ENCODE assay signal across 9 mouse cellular contexts in the genomic region with DNA sequence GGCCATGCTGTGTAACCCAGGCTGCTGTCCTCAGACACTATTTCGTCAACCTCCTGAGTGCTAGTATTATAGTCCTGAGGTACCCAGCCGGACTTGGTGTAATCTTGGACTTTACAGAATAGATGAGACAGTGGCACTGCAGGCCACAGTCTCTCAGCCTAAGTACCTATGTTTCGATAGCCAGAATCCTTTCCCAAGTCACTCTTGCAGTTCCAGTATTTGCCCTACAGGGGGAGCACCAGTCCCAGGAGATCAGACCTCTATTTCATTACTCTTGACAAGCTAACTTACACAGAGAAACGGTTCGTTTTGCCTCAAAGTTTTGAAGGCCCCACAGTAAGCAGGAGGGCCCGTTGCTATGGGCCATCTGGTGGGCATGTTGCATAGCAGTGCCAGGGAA. TPM values are rescaled to one million over a fixed set of nuclear protein-coding genes. Genes with fewer than 3 reads are reported as not detected.
DNase-seq lines count a peak whose midpoint lies in the region; ATAC-seq and TF ChIP-seq lines count a peak whose summit lies in the region.
"Had no signal": no experiment of that assay in that cellular context is flagged by ENCODE, and none has a peak within 500 bp of the region (broad histone marks: within the 10 kb centered on the region; RNA-seq: fewer than 3 reads in every experiment).

No protein-coding gene starts in this region.

- WGBS in heart, embryonic 11.5 days (ENCODE audit: insufficient replicate concordance), result 27% methylated on average over 6 of the region's 6 CpGs

- TF ChIP-seq EP300 in CH12.LX (IDR thresholded peaks at IDR 0.05; ENCODE audit: low read length), result no peak

- no peak overlapping the region for H3K27ac ChIP-seq in heart, embryonic 11.5 days (ENCODE audit: low read depth, low read length)
- H3K27ac ChIP-seq in CH12.LX (ENCODE audit: insufficient read depth, low read depth), result no peak overlapping the region

- no peaks in the 10 kb centered on the region for H3K36me3 ChIP-seq in heart, embryonic 11.5 days (ENCODE audit: control insufficient read depth, insufficient read depth, low read length)
- H3K36me3 ChIP-seq in CH12.LX (replicated peaks in 1 of 2; ENCODE audit: control insufficient read depth in 1 of 2, insufficient read depth in 1 of 2, low read length in 1 of 2), result no peaks in the 10 kb centered on the region

- peaks cover 5% of the 10 kb centered on the region; the same call in 1 of the 2 replicates for H3K79me2 ChIP-seq in CH12.LX (replicated peaks; ENCODE audit: control insufficient read depth, extremely low read depth, insufficient read depth, poor library complexity, severe bottlenecking)

- intact Hi-C loops in left cerebral cortex, postnatal 10 days (cut with DNase I), result no loop called here

- H3K9ac ChIP-seq in heart, embryonic 11.5 days (ENCODE audit: low read depth, low read length), result no peak overlapping the region
- no peak overlapping the region for H3K9ac ChIP-seq in CH12.LX (ENCODE audit: insufficient read depth, low read depth)

- DNase-seq in heart, adult 18-20 months, result peak; percentile 14 to 48
- DNase-seq in CH12.LX (ENCODE audit: extremely low read depth), result peak; percentile 81
- DNase-seq in adrenal gland, postnatal 14 days, result peak; percentile 74
- peak; percentile 11 to 14 for DNase-seq in frontal cortex, postnatal 36 days (ENCODE audit: low spot score in 2 of 2)
- DNase-seq in left cerebral cortex, postnatal 10 days (ENCODE audit: extremely low spot score in 1 of 2, low spot score in 2 of 2), result peak; percentile 7 to 29
- peak; percentile 33 for DNase-seq in right cerebral cortex, postnatal 14 days
- DNase-seq in natural killer cell, adult 2 months (ENCODE audit: low spot score in 2 of 2), result no peak

- peak; percentile 86 to 95 for TF ChIP-seq CTCF in CH12.LX (conservative IDR thresholded peaks at IDR 0.05 in 1 of 2, IDR thresholded peaks at IDR 0.05 in 1 of 2; ENCODE audit: low read depth in 2 of 2, low read length in 2 of 2)

- H3K4me3 ChIP-seq in heart, embryonic 11.5 days (ENCODE audit: low read depth, low read length), result no peak overlapping the region
- no peak overlapping the region for H3K4me3 ChIP-seq in CH12.LX (replicated peaks in 1 of 3; ENCODE audit: low read depth in 2 of 3, low read length in 2 of 3, poor library complexity in 1 of 3)

- no peaks in the 10 kb centered on the region for H3K9me3 ChIP-seq in heart, embryonic 11.5 days (replicated peaks; ENCODE audit: control insufficient read depth, low read length)
- H3K9me3 ChIP-seq in CH12.LX (replicated peaks; ENCODE audit: low read length), result no peaks in the 10 kb centered on the region

- ATAC-seq in heart, embryonic 11.5 days (replicated peaks; ENCODE audit: insufficient number of reproducible peaks, low FRiP score, low TSS enrichment), result no peak

- H3K4me1 ChIP-seq in heart, embryonic 11.5 days (ENCODE audit: control insufficient read depth, insufficient read depth, low read length), result no peaks in the 10 kb centered on the region
- peaks cover 23 to 33% of the 10 kb centered on the region in 2 experiments for H3K4me1 ChIP-seq in CH12.LX (ENCODE audit: control insufficient read depth in 1 of 2, insufficient read depth in 2 of 2)

- TF ChIP-seq RAD21 in CH12.LX (IDR thresholded peaks at IDR 0.05; ENCODE audit: low read depth, low read length), result peak; percentile 92

- no peak for TF ChIP-seq POLR2A in CH12.LX (IDR thresholded peaks at IDR 0.05; ENCODE audit: low read depth, low read length)

- H3K27me3 ChIP-seq in heart, embryonic 11.5 days (ENCODE audit: control insufficient read depth, insufficient read depth, low read length), result no peaks in the 10 kb centered on the region
- peaks cover 2% of the 10 kb centered on the region for H3K27me3 ChIP-seq in CH12.LX (replicated peaks)

- in situ Hi-C loops in CH12.LX (cut with MboI; ENCODE audit: low pct_ligation_motif_present, low pct_unique_long_range_greater_than_20kb, low sequenced_read_pairs), result loop anchor here (10.0 kb wide), 1 partner anchor 66 kb away; no protein-coding TSS in a partner anchor

- dilution Hi-C loops in CH12.LX (cut with MboI; ENCODE audit: extremely low pct_ligation_motif_present, extremely low pct_unique_long_range_greater_than_20kb, low sequenced_read_pairs), result no loop called here

- H3K4me2 ChIP-seq in heart, embryonic 11.5 days, result no peak overlapping the region
- H3K4me2 ChIP-seq in CH12.LX (ENCODE audit: insufficient read depth, low read depth, poor library complexity, severe bottlenecking), result 0 out of 2 replicates have a peak overlapping the region, but pooled peaks have one; percentile 12

TF ChIP-seq in CH12.LX, 34 proteins besides CTCF, POLR2A, EP300 and RAD21:
- TF ChIP-seq JUND (conservative IDR thresholded peaks at IDR 0.05; ENCODE audit: low read depth, low read length), result no peak; the same call in 1 of the 2 replicates
- TF ChIP-seq ZNF384 (IDR thresholded peaks at IDR 0.05; ENCODE audit: low read depth, low read length), result 0 out of 2 replicates have a peak, but pooled peaks have one; percentile 4
- TF ChIP-seq ZC3H11A (IDR thresholded peaks at IDR 0.05; ENCODE audit: low read depth, low read length), result peak; percentile 89
- TF ChIP-seq SMC3 (IDR thresholded peaks at IDR 0.05; ENCODE audit: low read depth, low read length), result peak; percentile 98
- no peak for TF ChIP-seq GABPA (IDR thresholded peaks at IDR 0.05; ENCODE audit: insufficient replicate concordance, low read depth, low read length)
- TF ChIP-seq MAFK (IDR thresholded peaks at IDR 0.05; ENCODE audit: insufficient replicate concordance, low read length), result no peak
- TF ChIP-seq CHD2 (IDR thresholded peaks at IDR 0.05; ENCODE audit: low read length), result no peak
- TF ChIP-seq ZKSCAN1 (IDR thresholded peaks at IDR 0.05; ENCODE audit: borderline replicate concordance, low read depth, low read length), result no peak
- TF ChIP-seq TCF12 (IDR thresholded peaks at IDR 0.05; ENCODE audit: low read depth, low read length), result 0 out of 2 replicates have a peak, but pooled peaks have one; percentile 12
- TF ChIP-seq KAT2A (IDR thresholded peaks at IDR 0.05; ENCODE audit: insufficient replicate concordance, low read length), result 0 out of 2 replicates have a peak, but pooled peaks have one; percentile 34
- peak; percentile 39; the same call in 1 of the 2 replicates for TF ChIP-seq NELFE (IDR thresholded peaks at IDR 0.05; ENCODE audit: low read depth, low read length)
- TF ChIP-seq IRF4 (IDR thresholded peaks at IDR 0.05; ENCODE audit: low read depth, low read length), result peak; percentile 42; the same call in 1 of the 2 replicates
- TF ChIP-seq HCFC1 (IDR thresholded peaks at IDR 0.05; ENCODE audit: low read depth, low read length), result peak; percentile 18; the same call in 1 of the 2 replicates
- TF ChIP-seq RCOR1 (conservative IDR thresholded peaks at IDR 0.05; ENCODE audit: low read depth, low read length), result no peak

RNA-seq across cellular contexts. Expression of a gene that starts 21.5 kb away (rescaled TPM):
- total RNA-seq in heart, adult 18-20 months (2021), result not detected
- not detected in 2 replicates for polyA plus RNA-seq in heart, embryonic 11.5 days (2014; fragmentation: Nextera tagmentation; extraction: Ambion mirVana)
- total RNA-seq in CH12.LX (2012; rRNA removed) (0.04 TPM in 2 replicates), CH12.LX (2014; rRNA removed) (not detected in 2 replicates)
- polyA plus RNA-seq in CH12.LX (2012; ENCODE audit: insufficient read length, low read depth), result 0.11 and 0.22 TPM in 2 replicates
- total RNA-seq in adrenal gland, postnatal 14 days (2021), result 0.26 TPM in 1 of 2 replicates, not detected in the other
- not detected for total RNA-seq in left cerebral cortex, postnatal 10 days (2021)
- polyA plus RNA-seq: liver, embryonic 16.5 days had no signal

RNA-seq across cellular contexts. Expression of a gene that starts 30.2 kb away (rescaled TPM):
- not detected for total RNA-seq in heart, adult 18-20 months (2021)
- 0.27 TPM in 1 of 2 replicates, not detected in the other for polyA plus RNA-seq in heart, embryonic 11.5 days (2014; fragmentation: Nextera tagmentation; extraction: Ambion mirVana)
- total RNA-seq in CH12.LX (2012; rRNA removed) (0.25 and 0.34 TPM in 2 replicates), CH12.LX (2014; rRNA removed) (not detected in 2 replicates)
- polyA plus RNA-seq in CH12.LX (2012; ENCODE audit: insufficient read length, low read depth), result not detected in 2 replicates
- total RNA-seq in adrenal gland, postnatal 14 days (2021), result 1.6 TPM in 1 of 2 replicates, not detected in the other
- total RNA-seq in left cerebral cortex, postnatal 10 days (2021), result not detected
- polyA plus RNA-seq: liver, embryonic 16.5 days had no signal

RNA-seq across cellular contexts. Expression of a gene that starts 56.6 kb away (rescaled TPM):
- 10 to 100 TPM in 1 of 2 experiments, not detected in 1; 16.0 TPM for total RNA-seq in heart, adult 18-20 months (2021)
- not detected in 2 replicates for polyA plus RNA-seq in heart, embryonic 11.5 days (2014; fragmentation: Nextera tagmentation; extraction: Ambion mirVana)
- total RNA-seq in CH12.LX (2012; rRNA removed) (not detected in 2 replicates), CH12.LX (2014; rRNA removed) (not detected in 2 replicates)
- not detected in 2 replicates for polyA plus RNA-seq in CH12.LX (2012; ENCODE audit: insufficient read length, low read depth)
- total RNA-seq in adrenal gland, postnatal 14 days (2021), result 1.8 and 33.4 TPM in 2 replicates
- not detected for total RNA-seq in left cerebral cortex, postnatal 10 days (2021)

Comparison
In these comparisons a context has a peak if more than half of its experiments do, and no peak if none do; other contexts are left out.
1. DNase-seq: peak in heart, adult 18-20 months (2 of 2), CH12.LX (single experiment), adrenal gland, postnatal 14 days (single experiment), frontal cortex, postnatal 36 days (2 of 2), left cerebral cortex, postnatal 10 days (2 of 2) and right cerebral cortex, postnatal 14 days (single experiment); none in natural killer cell, adult 2 months (0 of 2).